Mouse (Mus musculus): ENCODE measurements at regions not wholly inside any gene's neighbourhood (a gene's known extent, or its start where the extent isn't known, plus 50 kb on each side); places are given as distances from the start of the nearest gene placed in this dataset.
"Not testable (repeated sequence)": the region's sequence is repeated elsewhere in the genome, so short reads cannot be mapped to it uniquely, and the experiment has no call there.

GRCm38 (mm10) chr2:146724142-146724679, 131.5 kb upstream of the Kiz start:
- no peak for DNase-seq (ENCODE audit: low spot score)

- no peak for DNase-seq (ENCODE audit: low spot score)
These were observed 130.6 kb upstream of the Kiz start for GRCm38 (mm10) chr2:146724924-146725555.

GRCm38 (mm10) chr2:146728693-146729092, 127.0 kb upstream of the Kiz start:
- no peak for DNase-seq (ENCODE audit: low spot score)

DNA sequence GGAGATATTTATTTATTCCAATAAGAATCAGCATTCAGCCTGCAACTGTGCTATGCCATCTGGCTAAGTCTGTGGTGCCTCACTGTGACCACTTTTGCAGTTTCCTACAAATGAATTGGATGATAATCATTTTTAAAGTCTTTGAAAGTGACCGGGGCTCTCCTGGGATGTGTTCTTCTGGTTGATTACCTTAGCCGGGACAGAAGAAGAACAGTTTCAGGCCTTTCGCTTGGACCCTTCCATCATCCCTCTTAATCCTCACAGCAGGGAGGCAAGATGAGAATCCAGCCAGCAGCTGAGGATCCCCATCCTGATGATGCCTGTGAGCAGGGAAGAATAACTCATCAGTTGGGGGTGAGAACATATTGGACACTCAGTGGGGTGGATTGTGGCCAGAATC, 124.6 kb upstream of the Kiz start:
- no peak for DNase-seq (ENCODE audit: low spot score)

GRCm38 (mm10) chr2:146732891-146733290, 122.8 kb upstream of the Kiz start:
- not testable (repeated sequence) for DNase-seq (ENCODE audit: low spot score)

DNA sequence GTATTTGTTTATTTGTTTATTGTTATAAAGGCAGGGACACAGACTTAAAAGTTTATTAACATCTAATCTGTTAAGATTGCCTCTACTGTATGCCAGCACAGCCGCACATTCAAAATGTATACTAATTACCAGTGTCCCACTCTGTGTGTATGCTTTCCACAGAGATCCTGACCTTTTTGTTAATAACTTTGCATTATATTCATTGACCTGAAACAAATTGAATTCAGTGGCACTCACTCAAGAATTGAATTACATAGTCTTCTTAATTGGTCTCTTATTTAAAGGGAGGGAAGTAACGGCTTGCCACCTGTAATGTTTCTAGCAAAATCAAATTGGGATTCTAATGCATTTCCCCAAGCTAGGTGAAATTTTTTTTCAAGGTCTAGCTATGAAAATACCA, 111.3 kb upstream of the Kiz start:
- DNase-seq (ENCODE audit: low spot score), result no peak

DNA sequence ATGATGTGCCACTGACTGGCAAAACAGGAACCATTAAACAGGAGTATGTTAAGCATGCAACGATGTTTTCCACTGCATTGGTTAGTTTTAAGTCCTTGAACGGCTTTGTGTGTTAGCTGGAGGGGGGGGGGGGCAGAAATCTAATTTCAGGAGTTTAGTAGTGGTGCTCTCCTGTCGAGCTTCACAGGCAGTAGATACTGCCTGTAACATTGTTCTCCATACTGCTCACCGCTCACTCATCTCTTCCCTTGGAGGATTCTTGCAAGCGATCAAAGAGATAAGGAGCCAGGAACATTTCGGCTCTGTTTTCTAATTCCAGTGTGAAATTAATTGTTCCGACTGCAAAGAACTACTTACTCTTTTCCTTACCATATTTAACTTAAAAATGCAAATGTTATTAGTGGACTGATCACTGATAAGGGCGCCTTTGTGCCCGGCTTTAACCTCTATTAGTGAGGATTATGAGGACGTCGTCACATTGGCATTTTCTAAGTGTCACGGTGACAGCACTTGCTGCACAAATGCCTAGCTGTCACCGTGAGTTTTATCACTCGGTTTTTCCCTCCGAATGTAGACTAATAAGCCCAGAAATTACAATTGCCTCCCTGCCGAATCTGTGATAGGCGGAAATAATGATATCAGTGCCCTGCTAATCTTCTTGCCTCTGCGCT, 110.5 kb upstream of the Kiz start:
- no peak for DNase-seq (ENCODE audit: low spot score)

DNA sequence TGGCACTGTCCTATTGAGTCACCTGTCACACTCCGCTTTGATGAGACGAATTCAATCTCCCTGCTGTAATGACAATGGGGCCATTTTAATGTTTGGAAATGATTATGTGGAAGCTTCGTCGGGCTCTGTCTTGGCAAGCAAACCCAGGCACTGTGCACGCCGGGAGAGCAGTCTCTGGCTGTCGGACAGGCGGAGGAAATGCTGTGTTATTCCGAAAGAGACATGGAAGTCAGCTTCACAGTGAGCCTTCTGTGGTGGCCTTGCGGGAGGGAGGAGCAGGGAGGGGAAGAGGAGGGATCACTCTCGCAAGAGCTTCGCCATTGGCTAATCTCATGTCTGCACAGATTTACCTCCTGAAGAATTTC, 110.0 kb upstream of the Kiz start:
- DNase-seq (ENCODE audit: low spot score), result no peak

DNA sequence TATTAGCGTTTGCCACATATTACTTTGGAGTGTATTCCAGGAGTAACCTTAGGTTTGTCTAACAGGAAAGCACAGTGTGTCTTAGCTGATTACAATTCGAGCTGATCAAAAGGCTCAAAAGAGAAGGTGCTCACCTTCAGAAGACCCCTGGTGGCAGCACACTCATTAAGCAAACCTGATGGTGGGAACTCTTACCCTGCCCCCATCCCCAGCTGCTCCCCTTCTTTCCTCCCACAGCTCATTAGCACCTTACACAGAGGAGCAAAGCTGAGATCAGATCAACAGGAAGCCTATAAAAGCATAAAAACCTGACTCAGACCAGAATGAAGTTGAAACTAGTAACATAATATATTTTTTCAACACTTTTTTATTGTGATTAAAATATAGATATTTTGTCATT, 101.7 kb upstream of the Kiz start:
- DNase-seq (ENCODE audit: low spot score), result no peak

GRCm38 (mm10) chr2:146763522-146764144, 92.0 kb upstream of the Kiz start:
- no peak for DNase-seq (ENCODE audit: low spot score)

DNA sequence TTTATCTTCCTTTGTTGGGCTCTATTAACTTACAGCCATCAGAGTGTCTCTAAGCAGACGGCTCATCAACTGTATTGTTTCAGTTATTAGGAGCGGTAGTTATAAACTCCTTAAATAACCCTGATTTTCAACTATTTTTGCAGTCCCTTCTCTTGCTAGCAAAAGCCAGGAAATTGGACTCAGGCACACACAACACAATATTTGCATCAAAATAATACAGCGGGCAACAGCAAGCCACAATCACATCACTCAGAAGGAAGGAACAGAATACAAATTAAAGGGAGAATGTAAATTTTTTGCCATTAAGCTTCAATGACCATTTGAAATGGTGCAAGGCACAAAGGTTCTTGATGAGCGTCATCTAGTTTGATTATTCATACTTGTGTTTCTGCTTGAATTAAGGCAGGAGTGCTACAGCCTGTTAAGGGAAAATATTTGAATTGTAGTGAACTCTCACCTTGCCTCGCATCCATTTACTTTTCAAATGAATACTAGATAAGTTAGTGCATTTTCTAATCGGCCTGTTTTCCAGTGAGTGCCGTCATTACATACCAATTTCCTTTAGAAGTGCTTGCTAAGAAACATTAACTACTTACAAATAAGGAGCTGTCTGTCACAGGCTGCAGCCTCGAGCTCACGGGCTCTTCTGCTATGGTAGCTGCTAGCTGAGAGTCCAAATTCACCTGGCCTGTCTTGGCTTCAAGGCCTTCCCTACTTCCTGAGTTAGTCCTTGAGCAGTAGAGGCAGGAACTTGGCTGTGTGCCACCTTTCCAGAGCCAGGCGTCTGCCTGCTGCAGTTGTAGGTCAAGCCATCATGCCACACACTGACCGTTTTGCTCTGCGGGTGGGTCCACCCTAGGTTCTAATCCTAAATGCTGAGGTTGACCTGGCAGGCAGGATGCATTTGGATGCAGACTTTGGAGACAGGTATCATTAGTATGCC, 91.1 kb upstream of the Kiz start:
- DNase-seq (ENCODE audit: low spot score), result no peak

DNA sequence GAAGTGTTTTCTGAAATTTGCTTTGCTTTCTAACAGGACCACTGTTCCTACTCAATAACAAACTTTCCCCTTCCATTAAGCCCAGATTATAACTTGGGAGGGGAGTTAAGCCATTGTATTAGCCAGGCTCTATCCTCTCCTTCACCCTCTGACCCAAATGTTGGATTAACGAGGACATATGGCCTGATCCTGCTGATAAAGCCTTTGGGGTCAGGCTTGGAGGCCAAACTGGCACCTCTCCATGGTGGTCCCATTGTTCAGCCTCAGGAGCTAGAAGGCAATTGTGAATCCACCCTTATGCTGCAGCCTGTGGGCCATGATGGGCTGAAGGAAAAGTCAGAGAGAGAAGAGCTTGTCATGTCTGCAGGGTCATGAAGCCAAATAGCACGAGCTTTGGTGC, 80.8 kb upstream of the Kiz start:
- DNase-seq (ENCODE audit: low spot score), result no peak

DNA sequence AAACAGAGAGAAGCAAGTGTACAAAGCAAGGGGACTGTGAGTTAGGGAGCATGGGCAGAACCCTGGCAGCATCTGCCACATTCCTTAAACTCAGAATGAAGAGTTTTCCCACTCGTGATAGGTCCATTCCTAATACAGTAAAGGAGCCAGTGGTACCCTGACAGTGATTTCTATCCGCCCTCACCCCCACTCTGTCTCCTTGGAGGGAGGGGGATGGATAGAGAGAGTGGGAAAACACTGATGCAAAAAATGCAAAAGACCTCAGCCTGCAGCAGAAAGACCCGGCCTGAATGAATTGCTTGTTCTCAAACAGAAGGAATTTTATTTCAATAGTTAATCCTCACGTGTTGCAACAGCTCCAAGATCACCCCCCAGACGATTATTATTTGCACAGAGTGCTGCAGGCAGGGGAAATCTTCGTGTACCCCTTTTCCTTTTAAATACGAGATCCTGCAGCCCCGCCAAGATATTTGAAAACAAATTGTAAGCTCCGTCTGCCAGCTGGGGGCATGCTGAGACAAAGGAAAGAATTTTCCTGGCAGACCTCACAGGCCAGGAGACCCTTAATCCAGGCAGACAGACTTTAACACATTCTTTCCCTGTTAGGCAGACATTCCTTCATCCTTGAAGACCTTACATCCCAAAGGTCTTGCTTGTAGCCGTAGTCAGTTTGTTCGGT, 68.4 kb upstream of the Kiz start:
- DNase-seq (ENCODE audit: low spot score), result no peak

- DNase-seq (ENCODE audit: low spot score), result no peak
These were observed 67.7 kb upstream of the Kiz start for GRCm38 (mm10) chr2:146787811-146788455.

DNA sequence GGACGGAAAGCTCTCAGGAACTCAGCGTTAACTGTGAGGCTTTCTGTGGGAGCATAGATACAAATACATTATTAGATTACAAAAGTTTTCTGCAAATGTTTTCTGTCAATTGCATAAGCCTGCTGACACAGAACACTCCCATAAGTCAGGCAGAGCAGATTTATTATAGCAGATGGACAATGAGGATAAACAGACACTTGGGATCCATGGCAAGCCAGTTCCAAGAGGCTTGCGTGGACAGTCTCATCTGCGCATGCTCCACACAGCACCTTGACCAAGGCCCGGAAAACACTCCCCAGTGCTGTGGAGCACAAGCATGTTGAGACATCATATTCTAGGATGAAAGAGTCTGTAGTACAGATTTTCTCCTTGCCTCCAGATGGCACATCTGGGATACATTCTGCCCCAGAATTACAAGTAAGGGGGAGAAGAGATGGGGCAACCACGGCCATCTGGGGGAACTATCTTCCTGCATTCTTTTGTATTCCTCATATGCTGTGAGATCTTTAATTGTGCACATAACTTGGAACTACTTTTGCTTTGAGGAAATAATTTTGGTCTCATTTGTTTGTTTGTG, 62.7 kb upstream of the Kiz start:
- no peak for DNase-seq (ENCODE audit: low spot score)

DNA sequence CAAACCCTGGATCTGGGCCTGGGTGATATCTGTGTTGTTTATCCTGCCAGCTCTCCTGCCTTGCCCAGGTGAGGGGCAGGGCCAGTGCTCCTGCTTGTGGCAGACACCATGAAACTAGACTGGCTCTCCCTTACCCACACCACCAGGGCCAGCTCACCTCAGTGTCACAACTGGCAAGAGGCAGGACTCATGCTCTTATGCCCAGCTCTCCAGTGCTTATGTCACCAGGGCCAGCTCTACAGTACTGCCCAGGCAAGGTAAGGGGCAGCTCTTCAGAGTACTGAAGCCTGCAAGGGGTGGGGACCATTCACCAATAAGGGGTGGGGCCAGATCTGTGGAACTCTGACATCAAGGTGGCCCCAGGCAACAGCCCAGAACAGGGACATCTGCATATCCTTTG, 52.7 kb upstream of the Kiz start:
- no peak for DNase-seq (ENCODE audit: low spot score)
